Mouse (Mus musculus): ENCODE measurements around the gene Bbs9. TPM values are rescaled to one million over a fixed set of nuclear protein-coding genes. Genes with fewer than 3 reads are reported as not detected.

Gene Bbs9
- polyA plus RNA-seq, 1 experiment = 12.7 TPM

DNA sequence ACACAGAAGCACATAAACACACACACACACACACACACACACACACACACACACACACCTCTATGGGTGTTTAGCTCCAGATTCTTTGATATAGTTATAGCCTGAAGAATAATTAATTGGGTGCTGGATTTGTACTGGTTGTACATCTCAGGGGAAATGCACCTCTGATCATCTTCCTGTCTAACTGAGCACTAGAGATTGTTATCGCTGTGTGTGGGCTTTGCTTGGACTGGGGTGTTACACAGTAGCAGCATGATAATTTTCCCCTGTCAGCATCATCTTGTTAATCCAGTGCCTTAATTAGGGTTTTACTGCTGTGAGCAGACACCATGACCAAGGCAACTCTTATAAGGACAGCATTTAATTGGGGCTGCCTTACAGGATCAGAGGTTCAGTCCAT lies 175.3 kb downstream of the Bbs9 start:
- 88% methylated on average over 1 of the region's 1 CpGs for WGBS
- DNase-seq = no peak
- Histone ChIP-seq H3K4me1 (ENCODE audit: control insufficient read depth, insufficient read depth, low read length) (no peaks in the 10 kb centered on the region), H3K27ac (ENCODE audit: insufficient read depth, low read depth, low read length) (no peak overlapping the region), H3K36me3 (ENCODE audit: control insufficient read depth, insufficient read depth, low read length) (no peaks in the 10 kb centered on the region), H3K27me3 (replicated peaks; ENCODE audit: control insufficient read depth, insufficient read depth, low read length) (no peaks in the 10 kb centered on the region), H3K4me3 (ENCODE audit: insufficient read depth, low read depth, low read length) (no peak overlapping the region)
- TF ChIP-seq CTCF (conservative IDR thresholded peaks at IDR 0.05; ENCODE audit: insufficient read depth, insufficient read length, low read depth, low read length) (no peak), POLR2A (IDR thresholded peaks at IDR 0.05; ENCODE audit: low read depth, low read length) (no peak)

DNA sequence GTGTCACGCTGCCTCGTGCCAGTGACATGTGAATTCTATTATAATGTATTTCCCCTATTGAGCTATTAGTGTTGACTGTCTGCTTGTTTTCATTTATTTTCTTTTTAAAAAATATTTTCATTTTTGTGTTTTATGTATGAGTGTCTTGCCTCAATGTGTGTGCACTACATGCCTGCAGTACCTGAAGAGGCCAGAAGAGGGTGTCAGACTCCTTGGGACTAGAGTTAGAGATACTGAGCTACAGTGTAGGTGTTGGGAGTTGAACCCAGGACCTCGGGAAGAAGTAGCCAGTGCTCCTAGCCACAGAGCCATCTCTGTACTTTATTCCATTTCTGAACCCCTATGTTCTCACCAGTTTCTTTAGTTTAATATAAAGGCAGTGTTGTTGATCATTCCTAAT lies 176.1 kb downstream of the Bbs9 start:
- H3K4me1 ChIP-seq (ENCODE audit: control insufficient read depth, insufficient read depth, low read length) = no peaks in the 10 kb centered on the region
- no peaks in the 10 kb centered on the region for H3K27me3 ChIP-seq (replicated peaks; ENCODE audit: control insufficient read depth, insufficient read depth, low read length)
- no peak overlapping the region for H3K27ac ChIP-seq (ENCODE audit: insufficient read depth, low read depth, low read length)
- H3K36me3 ChIP-seq (ENCODE audit: control insufficient read depth, insufficient read depth, low read length) = no peaks in the 10 kb centered on the region
- 99% methylated on average over 3 of the region's 3 CpGs for WGBS
- no peak for DNase-seq
- H3K4me3 ChIP-seq (ENCODE audit: insufficient read depth, low read depth, low read length) = no peak overlapping the region
- TF ChIP-seq CTCF (conservative IDR thresholded peaks at IDR 0.05; ENCODE audit: insufficient read depth, insufficient read length, low read depth, low read length) (no peak), POLR2A (IDR thresholded peaks at IDR 0.05; ENCODE audit: low read depth, low read length) (no peak)

DNA sequence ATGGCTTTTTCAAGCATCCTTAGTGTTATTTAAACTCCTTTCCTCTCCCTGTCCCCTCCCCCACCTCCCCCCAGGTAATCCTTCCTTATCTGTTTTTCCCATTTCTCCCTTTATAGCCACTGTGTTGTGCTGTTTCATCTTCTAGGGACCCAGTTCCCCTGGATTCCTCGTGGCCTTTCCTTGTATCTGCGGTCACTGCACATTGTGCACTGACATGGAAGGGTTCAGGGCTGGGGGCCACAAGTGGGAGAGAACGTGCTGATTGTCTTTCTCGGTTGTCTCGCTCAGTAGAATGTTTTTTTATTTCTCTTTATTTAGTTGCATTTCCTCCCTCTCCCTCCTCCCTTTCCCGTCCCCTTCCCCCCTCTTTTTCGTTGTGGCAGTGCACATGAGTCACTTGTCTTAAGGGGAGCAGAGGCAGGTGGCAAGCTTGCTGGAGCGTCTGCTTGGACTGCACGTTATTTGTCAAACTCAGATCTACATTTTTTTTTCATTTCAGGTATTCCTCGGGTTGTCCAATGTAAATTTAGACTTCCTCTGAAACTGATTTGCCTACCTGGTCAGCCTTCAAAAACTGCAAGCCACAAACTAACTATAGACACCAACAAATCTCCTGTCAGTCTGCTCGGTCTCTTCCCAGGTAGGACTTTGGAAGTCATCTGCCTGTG lies 179.3 kb downstream of the Bbs9 start:
- no peak for TF ChIP-seq CTCF (conservative IDR thresholded peaks at IDR 0.05; ENCODE audit: insufficient read depth, insufficient read length, low read depth, low read length)
- no peak for TF ChIP-seq POLR2A (IDR thresholded peaks at IDR 0.05; ENCODE audit: low read depth, low read length)
- Histone ChIP-seq H3K36me3 (ENCODE audit: control insufficient read depth, insufficient read depth, low read length) (no peaks in the 10 kb centered on the region; the same call in 1 of the 2 replicates), H3K27me3 (replicated peaks; ENCODE audit: control insufficient read depth, insufficient read depth, low read length) (no peaks in the 10 kb centered on the region), H3K4me1 (ENCODE audit: control insufficient read depth, insufficient read depth, low read length) (no peaks in the 10 kb centered on the region), H3K4me3 (ENCODE audit: insufficient read depth, low read depth, low read length) (no peak overlapping the region), H3K27ac (ENCODE audit: insufficient read depth, low read depth, low read length) (no peak overlapping the region)
- no peak for DNase-seq
- 66% methylated on average over 11 of the region's 11 CpGs for WGBS

DNA sequence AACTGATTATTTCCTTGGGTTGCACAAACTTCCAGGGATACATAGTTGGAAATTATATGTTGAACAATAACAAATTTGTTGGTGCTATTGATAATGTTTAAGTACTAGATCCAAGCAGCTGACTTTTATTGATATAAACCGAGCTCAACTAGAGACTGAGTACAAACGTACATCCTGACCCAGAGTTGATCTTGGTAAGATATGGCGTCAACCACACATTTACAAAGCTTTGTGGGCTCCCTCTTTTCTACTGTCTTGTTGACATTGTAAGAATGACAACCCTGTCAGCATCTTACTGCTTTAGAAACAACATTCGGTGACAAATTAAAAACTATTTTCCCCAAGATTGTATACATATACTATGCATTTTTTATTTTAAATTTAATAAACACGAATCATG lies 181.7 kb downstream of the Bbs9 start:
- Histone ChIP-seq H3K4me1 (ENCODE audit: control insufficient read depth, insufficient read depth, low read length) (no peaks in the 10 kb centered on the region), H3K4me3 (ENCODE audit: insufficient read depth, low read depth, low read length) (no peak overlapping the region), H3K36me3 (ENCODE audit: control insufficient read depth, insufficient read depth, low read length) (no peaks in the 10 kb centered on the region; the same call in 1 of the 2 replicates), H3K27ac (ENCODE audit: insufficient read depth, low read depth, low read length) (no peak overlapping the region), H3K27me3 (replicated peaks; ENCODE audit: control insufficient read depth, insufficient read depth, low read length) (no peaks in the 10 kb centered on the region)
- TF ChIP-seq CTCF (conservative IDR thresholded peaks at IDR 0.05; ENCODE audit: insufficient read depth, insufficient read length, low read depth, low read length) (no peak), POLR2A (IDR thresholded peaks at IDR 0.05; ENCODE audit: low read depth, low read length) (no peak)
- WGBS = 88% methylated on average over 5 of the region's 5 CpGs
- DNase-seq = no peak

DNA sequence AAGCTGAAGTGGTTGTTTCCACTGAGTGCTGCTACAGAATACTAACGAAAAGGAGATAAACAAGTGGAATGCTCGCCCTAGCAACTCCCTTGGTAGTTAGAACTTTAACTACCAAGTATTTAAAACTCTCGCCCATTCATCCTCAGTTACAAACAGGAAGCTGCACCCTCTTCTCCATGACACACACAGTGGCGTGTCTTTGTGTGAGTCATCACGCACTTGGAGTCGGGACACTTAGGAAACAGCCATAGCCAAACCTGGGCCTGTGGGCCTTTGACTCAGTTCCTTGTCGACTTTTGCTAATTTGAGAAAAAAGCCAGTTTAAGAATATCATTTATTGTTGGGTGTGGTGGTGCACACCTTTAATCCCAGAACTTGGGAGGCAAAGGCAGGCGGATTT lies 189.6 kb downstream of the Bbs9 start:
- WGBS = 92% methylated on average over 8 of the region's 8 CpGs
- no peaks in the 10 kb centered on the region for H3K27me3 ChIP-seq (replicated peaks; ENCODE audit: control insufficient read depth, insufficient read depth, low read length)
- no peak overlapping the region for H3K27ac ChIP-seq (ENCODE audit: insufficient read depth, low read depth, low read length)
- DNase-seq = no peak
- TF ChIP-seq CTCF (conservative IDR thresholded peaks at IDR 0.05; ENCODE audit: insufficient read depth, insufficient read length, low read depth, low read length) = no peak
- no peak for TF ChIP-seq POLR2A (IDR thresholded peaks at IDR 0.05; ENCODE audit: low read depth, low read length)
- H3K36me3 ChIP-seq (ENCODE audit: control insufficient read depth, insufficient read depth, low read length) = no peaks in the 10 kb centered on the region
- H3K4me1 ChIP-seq (ENCODE audit: control insufficient read depth, insufficient read depth, low read length) = no peaks in the 10 kb centered on the region
- H3K4me3 ChIP-seq (ENCODE audit: insufficient read depth, low read depth, low read length) = no peak overlapping the region

DNA sequence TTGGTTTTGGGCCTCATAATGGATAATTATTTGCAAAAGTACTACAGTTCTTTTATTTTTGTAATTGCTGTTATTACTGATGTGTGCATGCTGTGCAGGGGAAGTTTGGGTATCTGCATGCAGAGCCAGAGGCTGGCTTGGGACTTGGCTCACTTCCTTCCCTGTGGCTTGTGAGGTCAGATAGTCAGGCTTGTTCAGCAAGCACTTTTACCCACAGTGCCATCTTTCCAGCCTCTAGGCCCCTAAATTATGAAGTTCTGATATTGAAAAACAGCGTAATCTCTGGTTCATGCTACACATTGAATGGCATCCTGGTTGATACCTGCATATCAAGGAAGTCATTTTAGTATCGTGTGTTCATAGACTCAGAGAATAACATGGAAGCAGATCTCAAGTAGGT lies 197.4 kb downstream of the Bbs9 start:
- H3K27me3 ChIP-seq (replicated peaks; ENCODE audit: control insufficient read depth, insufficient read depth, low read length) = no peaks in the 10 kb centered on the region
- H3K4me1 ChIP-seq (ENCODE audit: control insufficient read depth, insufficient read depth, low read length) = no peaks in the 10 kb centered on the region
- H3K36me3 ChIP-seq (ENCODE audit: control insufficient read depth, insufficient read depth, low read length) = no peaks in the 10 kb centered on the region; the same call in 1 of the 2 replicates
- DNase-seq = peak; percentile 9
- WGBS = 92% methylated on average over 2 of the region's 2 CpGs
- no peak overlapping the region for H3K4me3 ChIP-seq (ENCODE audit: insufficient read depth, low read depth, low read length)
- no peak overlapping the region for H3K27ac ChIP-seq (ENCODE audit: insufficient read depth, low read depth, low read length)
- TF ChIP-seq CTCF (conservative IDR thresholded peaks at IDR 0.05; ENCODE audit: insufficient read depth, insufficient read length, low read depth, low read length) (no peak), POLR2A (IDR thresholded peaks at IDR 0.05; ENCODE audit: low read depth, low read length) (no peak)

DNA sequence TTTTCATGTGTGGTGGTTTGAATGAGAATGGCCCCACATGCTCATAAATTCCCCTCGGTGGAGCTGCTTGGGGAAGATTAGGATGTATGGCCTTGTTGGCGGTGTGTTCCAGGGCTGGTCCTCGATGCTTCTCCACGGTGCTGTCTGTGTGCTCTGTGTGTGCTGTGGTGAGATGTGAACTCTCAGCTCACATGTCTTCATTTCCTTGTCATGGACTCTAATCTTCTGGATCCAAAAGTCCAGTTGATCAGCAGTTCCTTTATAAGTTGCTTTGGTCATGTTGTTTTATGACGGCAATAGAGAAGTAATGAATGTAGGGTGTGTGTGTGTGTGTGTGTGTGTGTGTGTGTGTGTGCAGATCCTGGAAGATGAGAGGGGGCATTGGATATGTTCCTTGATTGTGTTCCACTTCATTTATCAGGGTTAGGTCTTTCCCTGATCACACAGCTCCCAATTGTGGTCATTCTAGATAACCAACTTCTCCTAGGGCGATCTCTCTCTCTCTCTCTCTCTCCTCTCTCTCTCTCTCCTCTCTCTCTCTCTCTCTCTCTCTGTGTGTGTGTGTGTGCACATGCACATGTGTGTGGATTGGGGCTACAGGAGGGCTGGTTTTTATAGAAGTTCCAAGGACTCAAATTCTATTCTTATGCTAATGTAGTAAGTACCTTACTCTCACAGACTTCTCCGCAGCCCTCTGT lies 201.8 kb downstream of the Bbs9 start:
- no peaks in the 10 kb centered on the region for H3K4me1 ChIP-seq (ENCODE audit: control insufficient read depth, insufficient read depth, low read length)
- H3K4me3 ChIP-seq (ENCODE audit: insufficient read depth, low read depth, low read length) = no peak overlapping the region
- 94% methylated on average over 7 of the region's 7 CpGs for WGBS
- DNase-seq = no peak
- no peaks in the 10 kb centered on the region; the same call in 1 of the 2 replicates for H3K36me3 ChIP-seq (ENCODE audit: control insufficient read depth, insufficient read depth, low read length)
- H3K27ac ChIP-seq (ENCODE audit: insufficient read depth, low read depth, low read length) = no peak overlapping the region
- TF ChIP-seq CTCF (conservative IDR thresholded peaks at IDR 0.05; ENCODE audit: insufficient read depth, insufficient read length, low read depth, low read length) = no peak
- TF ChIP-seq POLR2A (IDR thresholded peaks at IDR 0.05; ENCODE audit: low read depth, low read length) = no peak
- no peaks in the 10 kb centered on the region for H3K27me3 ChIP-seq (replicated peaks; ENCODE audit: control insufficient read depth, insufficient read depth, low read length)
